Mouse (Mus musculus): ENCODE measurements around the gene Isca2. TPM values are rescaled to one million over a fixed set of nuclear protein-coding genes. Genes with fewer than 3 reads are reported as not detected.

Gene Isca2
- polyA plus RNA-seq, 1 experiment from 2014 or later: 105 TPM

- ATAC-seq (peak; percentile 78), DNase-seq (ENCODE audit: low spot score) (peak; percentile 82)
- WGBS: 56% methylated on average over 3 of the region's 3 CpGs
- Histone ChIP-seq H3K4me3 (ENCODE audit: low read depth, low read length) (no peak overlapping the region), H3K27ac (ENCODE audit: low read length) (peak overlapping the region; percentile 64; the same call in 1 of the 2 replicates), H3K9ac (replicated peaks; ENCODE audit: low read depth) (no peak overlapping the region), H3K4me2 (replicated peaks; ENCODE audit: low read depth, low read length) (no peak overlapping the region), H3K4me1 (ENCODE audit: insufficient read depth, low read depth, low read length) (peaks cover 6% of the 10 kb centered on the region), H3K9me3 (ENCODE audit: low read length) (no peaks in the 10 kb centered on the region), H3K27me3 (replicated peaks; ENCODE audit: insufficient read depth, low read length) (no peaks in the 10 kb centered on the region), H3K36me3 (ENCODE audit: insufficient read depth, low read length) (no peaks in the 10 kb centered on the region)
- no peak for TF ChIP-seq EP300 (IDR thresholded peaks at IDR 0.05)
- TF ChIP-seq CTCF (IDR thresholded peaks at IDR 0.05): no peak
Measured at GRCm38 (mm10) chr12:84814663-84815325, 41.7 kb downstream of the Isca2 start.

GRCm38 (mm10) chr12:84818496-84818895 is 45.4 kb downstream of the Isca2 start:
- ATAC-seq (no peak), DNase-seq (ENCODE audit: low spot score) (no peak)
- H3K27me3 ChIP-seq (replicated peaks; ENCODE audit: insufficient read depth, low read length): no peaks in the 10 kb centered on the region
- no peak overlapping the region for H3K4me2 ChIP-seq (replicated peaks; ENCODE audit: low read depth, low read length)
- H3K36me3 ChIP-seq (ENCODE audit: insufficient read depth, low read length): no peaks in the 10 kb centered on the region
- no peak overlapping the region for H3K27ac ChIP-seq (ENCODE audit: low read length)
- H3K4me3 ChIP-seq (ENCODE audit: low read depth, low read length): no peak overlapping the region
- WGBS: 65% methylated on average over 4 of the region's 4 CpGs
- H3K4me1 ChIP-seq (ENCODE audit: insufficient read depth, low read depth, low read length): peaks cover 6% of the 10 kb centered on the region
- H3K9ac ChIP-seq (replicated peaks; ENCODE audit: low read depth): no peak overlapping the region
- no peaks in the 10 kb centered on the region for H3K9me3 ChIP-seq (ENCODE audit: low read length)
- TF ChIP-seq CTCF (IDR thresholded peaks at IDR 0.05) (peak; percentile 26; the same call in 1 of the 2 replicates), EP300 (IDR thresholded peaks at IDR 0.05) (no peak)

GRCm38 (mm10) chr12:84819236-84820168 is 46.5 kb downstream of the Isca2 start:
- Histone ChIP-seq H3K4me1 (ENCODE audit: insufficient read depth, low read depth, low read length) (peaks cover 10% of the 10 kb centered on the region), H3K9me3 (ENCODE audit: low read length) (no peaks in the 10 kb centered on the region), H3K4me3 (ENCODE audit: low read depth, low read length) (no peak overlapping the region), H3K27ac (ENCODE audit: low read length) (no peak overlapping the region), H3K36me3 (ENCODE audit: insufficient read depth, low read length) (no peaks in the 10 kb centered on the region), H3K4me2 (replicated peaks; ENCODE audit: low read depth, low read length) (no peak overlapping the region), H3K9ac (replicated peaks; ENCODE audit: low read depth) (no peak overlapping the region), H3K27me3 (replicated peaks; ENCODE audit: insufficient read depth, low read length) (no peaks in the 10 kb centered on the region)
- ATAC-seq (peak; percentile 53), DNase-seq (ENCODE audit: low spot score) (peak; percentile 63)
- no peak for TF ChIP-seq CTCF (IDR thresholded peaks at IDR 0.05)
- TF ChIP-seq EP300 (IDR thresholded peaks at IDR 0.05): no peak
- WGBS: 74% methylated on average over 13 of the region's 13 CpGs

- Histone ChIP-seq H3K9me3 (ENCODE audit: low read length) (no peaks in the 10 kb centered on the region), H3K4me3 (ENCODE audit: low read depth, low read length) (no peak overlapping the region), H3K27ac (ENCODE audit: low read length) (0 out of 2 replicates have a peak overlapping the region, but pooled peaks have one; percentile 3), H3K9ac (replicated peaks; ENCODE audit: low read depth) (no peak overlapping the region), H3K36me3 (ENCODE audit: insufficient read depth, low read length) (no peaks in the 10 kb centered on the region), H3K27me3 (replicated peaks; ENCODE audit: insufficient read depth, low read length) (no peaks in the 10 kb centered on the region), H3K4me1 (ENCODE audit: insufficient read depth, low read depth, low read length) (peaks cover 7% of the 10 kb centered on the region; the same call in 1 of the 2 replicates), H3K4me2 (replicated peaks; ENCODE audit: low read depth, low read length) (no peak overlapping the region)
- peak; percentile 44 for ATAC-seq
- no peak for DNase-seq (ENCODE audit: low spot score)
- 39% methylated on average over 7 of the region's 7 CpGs for WGBS
- TF ChIP-seq CTCF (IDR thresholded peaks at IDR 0.05): no peak
- TF ChIP-seq EP300 (IDR thresholded peaks at IDR 0.05): no peak
Measured at GRCm38 (mm10) chr12:84823601-84824000, 50.5 kb downstream of the Isca2 start.

- H3K4me1 ChIP-seq (ENCODE audit: insufficient read depth, low read depth, low read length): peaks cover 7% of the 10 kb centered on the region; the same call in 1 of the 2 replicates
- 53% methylated on average over 5 of the region's 5 CpGs for WGBS
- DNase-seq (ENCODE audit: low spot score) (no peak), ATAC-seq (no peak)
- 0 out of 2 replicates have a peak overlapping the region, but pooled peaks have one; percentile 26 for H3K27ac ChIP-seq (ENCODE audit: low read length)
- H3K36me3 ChIP-seq (ENCODE audit: insufficient read depth, low read length): no peaks in the 10 kb centered on the region
- no peak overlapping the region for H3K9ac ChIP-seq (replicated peaks; ENCODE audit: low read depth)
- no peaks in the 10 kb centered on the region for H3K9me3 ChIP-seq (ENCODE audit: low read length)
- no peak overlapping the region for H3K4me2 ChIP-seq (replicated peaks; ENCODE audit: low read depth, low read length)
- no peak overlapping the region for H3K4me3 ChIP-seq (ENCODE audit: low read depth, low read length)
- H3K27me3 ChIP-seq (replicated peaks; ENCODE audit: insufficient read depth, low read length): no peaks in the 10 kb centered on the region
- TF ChIP-seq EP300 (IDR thresholded peaks at IDR 0.05) (no peak), CTCF (IDR thresholded peaks at IDR 0.05) (no peak)
Measured at GRCm38 (mm10) chr12:84824203-84824602, 51.2 kb downstream of the Isca2 start.

Other genes starting within 250 kb of the Isca2 start
- gene Vsx2, start 203.5 kb upstream of the Isca2 start, polyA plus RNA-seq (2015; fragmentation: Nextera tagmentation; extraction: Ambion mirVana): not detected in 2 replicates
- 9.2 and 10.5 TPM in 2 replicates for gene Abcd4, start 155.8 kb upstream of the Isca2 start, polyA plus RNA-seq (2015; fragmentation: Nextera tagmentation; extraction: Ambion mirVana)
- gene Vrtn, start 132.2 kb upstream of the Isca2 start, polyA plus RNA-seq (2015; fragmentation: Nextera tagmentation; extraction: Ambion mirVana): not detected in 2 replicates
- not detected in 2 replicates for gene Syndig1l, start 74.4 kb upstream of the Isca2 start, polyA plus RNA-seq (2015; fragmentation: Nextera tagmentation; extraction: Ambion mirVana)
- 523 and 558 TPM in 2 replicates for gene Npc2, start 99 bp upstream of the Isca2 start, polyA plus RNA-seq (2015; fragmentation: Nextera tagmentation; extraction: Ambion mirVana)
- gene Ltbp2, start 103.3 kb downstream of the Isca2 start, polyA plus RNA-seq (2015; fragmentation: Nextera tagmentation; extraction: Ambion mirVana): 22.4 and 25.7 TPM in 2 replicates
- gene Fcf1, start 197.6 kb downstream of the Isca2 start, polyA plus RNA-seq (2015; fragmentation: Nextera tagmentation; extraction: Ambion mirVana): 97.1 and 114 TPM in 2 replicates
- 7.3 and 7.8 TPM in 2 replicates for gene Arel1, start 197.6 kb downstream of the Isca2 start, polyA plus RNA-seq (2015; fragmentation: Nextera tagmentation; extraction: Ambion mirVana)
- 12.3 and 15.8 TPM in 2 replicates for gene Ylpm1, start 223.1 kb downstream of the Isca2 start, polyA plus RNA-seq (2015; fragmentation: Nextera tagmentation; extraction: Ambion mirVana)